Mouse (Mus musculus): ENCODE results near the gene Dscaml1. TPM values are rescaled to one million over a fixed set of nuclear protein-coding genes. Genes with fewer than 3 reads are reported as not detected.

The Dscaml1 gene
- polyA plus RNA-seq, 1 experiment from 2014 or later = 16.4 TPM

GRCm38 (mm10) chr9:45412287-45412686 lies 14.1 kb upstream of the Dscaml1 start:
- Histone ChIP-seq H3K27ac (replicated peaks) (no peak overlapping the region), H3K4me2 (peak overlapping the region; percentile 45), H3K36me3 (no peaks in the 10 kb centered on the region), H3K9me3 (replicated peaks) (no peaks in the 10 kb centered on the region), H3K4me1 (peaks cover 16% of the 10 kb centered on the region), H3K27me3 (replicated peaks) (peaks cover 4% of the 10 kb centered on the region; the same call in 1 of the 2 replicates), H3K4me3 (replicated peaks) (no peak overlapping the region), H3K9ac (replicated peaks) (no peak overlapping the region)
- 8% methylated on average over 10 of the region's 10 CpGs for WGBS
- peak; percentile 34; the same call in 1 of the 2 replicates for ATAC-seq (ENCODE audit: low FRiP score)

GRCm38 (mm10) chr9:45412700-45413477 lies 13.5 kb upstream of the Dscaml1 start:
- ATAC-seq (ENCODE audit: low FRiP score) = no peak
- Histone ChIP-seq H3K4me1 (peaks cover 13% of the 10 kb centered on the region), H3K36me3 (no peaks in the 10 kb centered on the region), H3K9me3 (replicated peaks) (no peaks in the 10 kb centered on the region), H3K9ac (replicated peaks) (no peak overlapping the region), H3K4me3 (replicated peaks) (no peak overlapping the region), H3K4me2 (no peak overlapping the region), H3K27me3 (replicated peaks) (peaks cover 4% of the 10 kb centered on the region; the same call in 1 of the 2 replicates), H3K27ac (replicated peaks) (no peak overlapping the region)
- WGBS = 85% methylated on average over 4 of the region's 4 CpGs

GRCm38 (mm10) chr9:45413478-45414140 lies 12.8 kb upstream of the Dscaml1 start:
- WGBS = 59% methylated on average over 5 of the region's 5 CpGs

GRCm38 (mm10) chr9:45415912-45416311 lies 10.5 kb upstream of the Dscaml1 start:
- ATAC-seq (ENCODE audit: low FRiP score) = no peak
- Histone ChIP-seq H3K4me2 (no peak overlapping the region), H3K4me1 (peaks cover 7% of the 10 kb centered on the region)

More at GRCm38 (mm10) chr9:45413478-45414140, 12.8 kb upstream of the Dscaml1 start:
- Histone ChIP-seq H3K36me3 (no peaks in the 10 kb centered on the region), H3K4me1 (peaks cover 7% of the 10 kb centered on the region), H3K9me3 (replicated peaks) (no peaks in the 10 kb centered on the region), H3K27ac (replicated peaks) (no peak overlapping the region), H3K4me3 (replicated peaks) (no peak overlapping the region), H3K4me2 (no peak overlapping the region), H3K27me3 (replicated peaks) (peaks cover 7% of the 10 kb centered on the region; the same call in 1 of the 2 replicates), H3K9ac (replicated peaks) (no peak overlapping the region)
- no peak for ATAC-seq (ENCODE audit: low FRiP score)

GRCm38 (mm10) chr9:45417245-45417644 lies 9.2 kb upstream of the Dscaml1 start:
- no peak overlapping the region for H3K9ac ChIP-seq (replicated peaks)
- 28% methylated on average over 8 of the region's 8 CpGs for WGBS
- H3K27me3 ChIP-seq (replicated peaks) = 0 out of 2 replicates have a peak, but pooled peaks cover 3% of the 10 kb centered on the region
- no peak overlapping the region for H3K27ac ChIP-seq (replicated peaks)
- no peak overlapping the region for H3K4me2 ChIP-seq
- no peaks in the 10 kb centered on the region for H3K9me3 ChIP-seq (replicated peaks)
- H3K36me3 ChIP-seq = no peaks in the 10 kb centered on the region
- ATAC-seq (ENCODE audit: low FRiP score) = no peak
- H3K4me3 ChIP-seq (replicated peaks) = no peak overlapping the region
- H3K4me1 ChIP-seq = peaks cover 3% of the 10 kb centered on the region

More at GRCm38 (mm10) chr9:45415912-45416311, 10.5 kb upstream of the Dscaml1 start:
- no peak overlapping the region for H3K9ac ChIP-seq (replicated peaks)
- no peak overlapping the region for H3K27ac ChIP-seq (replicated peaks)
- 42% methylated on average over 4 of the region's 4 CpGs for WGBS
- 0 out of 2 replicates have a peak, but pooled peaks cover 3% of the 10 kb centered on the region for H3K27me3 ChIP-seq (replicated peaks)
- no peaks in the 10 kb centered on the region for H3K9me3 ChIP-seq (replicated peaks)
- H3K4me3 ChIP-seq (replicated peaks) = no peak overlapping the region
- H3K36me3 ChIP-seq = no peaks in the 10 kb centered on the region

- 0 out of 2 replicates have a peak, but pooled peaks cover 3% of the 10 kb centered on the region for H3K27me3 ChIP-seq (replicated peaks)
- H3K36me3 ChIP-seq = no peaks in the 10 kb centered on the region
- no peak overlapping the region for H3K4me2 ChIP-seq
- ATAC-seq (ENCODE audit: low FRiP score) = no peak
- H3K4me3 ChIP-seq (replicated peaks) = no peak overlapping the region
- H3K4me1 ChIP-seq = no peaks in the 10 kb centered on the region
- no peak overlapping the region for H3K27ac ChIP-seq (replicated peaks)
- H3K9me3 ChIP-seq (replicated peaks) = no peaks in the 10 kb centered on the region
- WGBS = 64% methylated on average over 8 of the region's 8 CpGs
- H3K9ac ChIP-seq (replicated peaks) = no peak overlapping the region
These were observed 8.2 kb upstream of the Dscaml1 start for GRCm38 (mm10) chr9:45418252-45418651.

GRCm38 (mm10) chr9:45421209-45421608 lies 5.2 kb upstream of the Dscaml1 start:
- no peak overlapping the region for H3K27ac ChIP-seq (replicated peaks)
- H3K9me3 ChIP-seq (replicated peaks) = no peaks in the 10 kb centered on the region
- no peak overlapping the region for H3K9ac ChIP-seq (replicated peaks)
- H3K27me3 ChIP-seq (replicated peaks) = 0 out of 2 replicates have a peak, but pooled peaks cover 8% of the 10 kb centered on the region
- H3K36me3 ChIP-seq = no peaks in the 10 kb centered on the region
- H3K4me2 ChIP-seq = no peak overlapping the region
- H3K4me1 ChIP-seq = no peaks in the 10 kb centered on the region
- no peak overlapping the region for H3K4me3 ChIP-seq (replicated peaks)
- WGBS = 67% methylated on average over 8 of the region's 8 CpGs
- ATAC-seq (ENCODE audit: low FRiP score) = no peak

GRCm38 (mm10) chr9:45422761-45423298 lies 3.6 kb upstream of the Dscaml1 start:
- whole genome bisulfite sequencing = 79% methylated on average over 7 of the region's 7 CpGs
- no peak for ATAC-seq (ENCODE audit: low FRiP score)
- Histone ChIP-seq H3K27me3 (replicated peaks) (peaks cover 15% of the 10 kb centered on the region; the same call in 1 of the 2 replicates), H3K27ac (replicated peaks) (no peak overlapping the region), H3K4me3 (replicated peaks) (no peak overlapping the region), H3K9me3 (replicated peaks) (no peaks in the 10 kb centered on the region), H3K4me2 (no peak overlapping the region), H3K4me1 (no peaks in the 10 kb centered on the region), H3K9ac (replicated peaks) (no peak overlapping the region), H3K36me3 (no peaks in the 10 kb centered on the region)

GRCm38 (mm10) chr9:45429392-45429791 lies 3.0 kb downstream of the Dscaml1 start:
- Histone ChIP-seq H3K4me3 (replicated peaks) (peak overlapping the region; percentile 59; the same call in 1 of the 2 replicates), H3K4me2 (peak overlapping the region; percentile 75), H3K9ac (replicated peaks) (no peak overlapping the region), H3K9me3 (replicated peaks) (no peaks in the 10 kb centered on the region), H3K27me3 (replicated peaks) (peaks cover 50% of the 10 kb centered on the region), H3K4me1 (peaks cover 50% of the 10 kb centered on the region), H3K36me3 (no peaks in the 10 kb centered on the region), H3K27ac (replicated peaks) (0 out of 2 replicates have a peak overlapping the region, but pooled peaks have one; percentile 45)
- no peak for ATAC-seq (ENCODE audit: low FRiP score)
- 35% methylated on average over 5 of the region's 5 CpGs for WGBS

GRCm38 (mm10) chr9:45429951-45430697 lies 3.7 kb downstream of the Dscaml1 start:
- WGBS = 3% methylated on average over 48 of the region's 54 CpGs
- peaks cover 47% of the 10 kb centered on the region for H3K27me3 ChIP-seq (replicated peaks)
- H3K4me2 ChIP-seq = peak overlapping the region; percentile 75
- peak overlapping the region; percentile 78 for H3K9ac ChIP-seq (replicated peaks)
- H3K9me3 ChIP-seq (replicated peaks) = no peaks in the 10 kb centered on the region
- H3K4me1 ChIP-seq = peaks cover 57% of the 10 kb centered on the region
- H3K27ac ChIP-seq (replicated peaks) = peak overlapping the region; percentile 86
- peak overlapping the region; percentile 59 for H3K4me3 ChIP-seq (replicated peaks)
- ATAC-seq (ENCODE audit: low FRiP score) = peak; percentile 66; the same call in 1 of the 2 replicates
- no peaks in the 10 kb centered on the region for H3K36me3 ChIP-seq

- Histone ChIP-seq H3K4me3 (replicated peaks) (peak overlapping the region; percentile 59), H3K4me1 (peaks cover 63% of the 10 kb centered on the region), H3K9ac (replicated peaks) (peak overlapping the region; percentile 78), H3K27me3 (replicated peaks) (peaks cover 47% of the 10 kb centered on the region), H3K36me3 (no peaks in the 10 kb centered on the region), H3K27ac (replicated peaks) (peak overlapping the region; percentile 86), H3K4me2 (peak overlapping the region; percentile 75), H3K9me3 (replicated peaks) (no peaks in the 10 kb centered on the region)
- WGBS = under 1% methylated on average over 17 of the region's 17 CpGs
- no peak; the same call in 1 of the 2 replicates for ATAC-seq (ENCODE audit: low FRiP score)
These were observed 4.2 kb downstream of the Dscaml1 start for GRCm38 (mm10) chr9:45430698-45430959.
